Mouse (Mus musculus): Measurements from ENCODE around the gene Tmem132b.
A peak's percentile ranks its signal among the peaks of the same experiment; 100 is the strongest.
"Not testable (repeated sequence)": the region's sequence is repeated elsewhere in the genome, so short reads cannot be mapped to it uniquely, and the experiment has no call there.

Tmem132b gene

GRCm38 (mm10) chr5:125531634-125532033, at the start of gene Tmem132b:
TSS of gene Tmem132b (plus strand) at chr5:125531774.
- DNase-seq (ENCODE audit: low spot score) = no peak

GRCm38 (mm10) chr5:125482474-125482873, 49.1 kb upstream of the Tmem132b start:
- DNase-seq (ENCODE audit: low spot score) = no peak

- DNase-seq (ENCODE audit: low spot score) = no peak
Observed at GRCm38 (mm10) chr5:125483712-125484611, 47.6 kb upstream of the Tmem132b start.

- no peak for DNase-seq (ENCODE audit: low spot score)
Observed at GRCm38 (mm10) chr5:125485031-125485778, 46.4 kb upstream of the Tmem132b start.

- no peak for DNase-seq (ENCODE audit: low spot score)
Observed at GRCm38 (mm10) chr5:125486088-125486487, 45.5 kb upstream of the Tmem132b start.

GRCm38 (mm10) chr5:125487375-125488115, 44.0 kb upstream of the Tmem132b start:
- no peak for DNase-seq (ENCODE audit: low spot score)

- no peak for DNase-seq (ENCODE audit: low spot score)
Observed at GRCm38 (mm10) chr5:125488116-125488455, 43.5 kb upstream of the Tmem132b start.

- DNase-seq (ENCODE audit: low spot score) = not testable (repeated sequence)
Observed at GRCm38 (mm10) chr5:125488953-125489352, 42.6 kb upstream of the Tmem132b start.

- DNase-seq (ENCODE audit: low spot score) = no peak
Observed at GRCm38 (mm10) chr5:125491107-125491506, 40.5 kb upstream of the Tmem132b start.

GRCm38 (mm10) chr5:125492379-125493092, 39.0 kb upstream of the Tmem132b start:
- no peak for DNase-seq (ENCODE audit: low spot score)

- no peak for DNase-seq (ENCODE audit: low spot score)
Observed at GRCm38 (mm10) chr5:125493093-125493423, 38.5 kb upstream of the Tmem132b start.

- no peak for DNase-seq (ENCODE audit: low spot score)
Observed at GRCm38 (mm10) chr5:125495655-125496054, 35.9 kb upstream of the Tmem132b start.

GRCm38 (mm10) chr5:125497821-125498600, 33.6 kb upstream of the Tmem132b start:
- DNase-seq (ENCODE audit: low spot score) = peak; percentile 49

- no peak for DNase-seq (ENCODE audit: low spot score)
Observed at GRCm38 (mm10) chr5:125501505-125501904, 30.1 kb upstream of the Tmem132b start.

- DNase-seq (ENCODE audit: low spot score) = no peak
Observed at GRCm38 (mm10) chr5:125502186-125502585, 29.4 kb upstream of the Tmem132b start.

GRCm38 (mm10) chr5:125503628-125504027, 27.9 kb upstream of the Tmem132b start:
- DNase-seq (ENCODE audit: low spot score) = no peak

- DNase-seq (ENCODE audit: low spot score) = no peak
Observed at GRCm38 (mm10) chr5:125504692-125505091, 26.9 kb upstream of the Tmem132b start.

- DNase-seq (ENCODE audit: low spot score) = no peak
Observed at GRCm38 (mm10) chr5:125505968-125506367, 25.6 kb upstream of the Tmem132b start.

- DNase-seq (ENCODE audit: low spot score) = no peak
Observed at GRCm38 (mm10) chr5:125507582-125507981, 24.0 kb upstream of the Tmem132b start.

- no peak for DNase-seq (ENCODE audit: low spot score)
Observed at GRCm38 (mm10) chr5:125508006-125508405, 23.6 kb upstream of the Tmem132b start.

GRCm38 (mm10) chr5:125509541-125509940, 22.0 kb upstream of the Tmem132b start:
- DNase-seq (ENCODE audit: low spot score) = peak; percentile 62
